Mouse (Mus musculus) A20 (cell line): ENCODE measurements around the gene Ift172.

Source experiments
- DNase-seq: peaks from one replicate; pipeline ENCODE4 v3.0.0-alpha.2; 2011; ENCODE audit warnings: low read depth, low spot score

The Ift172 gene

GRCm38 (mm10) chr5:31290521-31291360 is at the start of gene Ift172:
Ift172 (minus strand) TSS chr5:31291116.
- peak; percentile 99 for DNase-seq

- DNase-seq = peak; percentile 59
Observed at GRCm38 (mm10) chr5:31328255-31328654, 37.3 kb upstream of the Ift172 start.

GRCm38 (mm10) chr5:31326850-31327249 is 35.9 kb upstream of the Ift172 start:
- DNase-seq = peak; percentile 60

GRCm38 (mm10) chr5:31324085-31324484 is 33.2 kb upstream of the Ift172 start:
- peak; percentile 79 for DNase-seq

GRCm38 (mm10) chr5:31322776-31323175 is 31.9 kb upstream of the Ift172 start:
- DNase-seq = no peak

GRCm38 (mm10) chr5:31312806-31313205 is 21.9 kb upstream of the Ift172 start:
- DNase-seq = no peak

GRCm38 (mm10) chr5:31303093-31303492 is 12.2 kb upstream of the Ift172 start:
- no peak for DNase-seq

GRCm38 (mm10) chr5:31301866-31302265 is 10.9 kb upstream of the Ift172 start:
- peak; percentile 35 for DNase-seq

GRCm38 (mm10) chr5:31298486-31298885 is 7.6 kb upstream of the Ift172 start:
- DNase-seq = no peak

- no peak for DNase-seq
Observed at GRCm38 (mm10) chr5:31297981-31298380, 7.1 kb upstream of the Ift172 start.

- DNase-seq = no peak
Observed at GRCm38 (mm10) chr5:31297047-31297757, 6.3 kb upstream of the Ift172 start, which contains the start of gene Gckr. Gckr (plus strand) TSS chr5:31297443.

GRCm38 (mm10) chr5:31295606-31296141 is 4.8 kb upstream of the Ift172 start, which contains the start of gene Fndc4:
Fndc4 (minus strand) TSS chr5:31296080.
- no peak for DNase-seq

GRCm38 (mm10) chr5:31294964-31295605 is 4.2 kb upstream of the Ift172 start:
- DNase-seq = no peak

GRCm38 (mm10) chr5:31291361-31291688 is 409 bp upstream of the Ift172 start:
- DNase-seq = no peak

- peak; percentile 49 for DNase-seq
Observed at GRCm38 (mm10) chr5:31289626-31290230, 1.2 kb downstream of the Ift172 start.

GRCm38 (mm10) chr5:31288655-31289054 is 2.3 kb downstream of the Ift172 start:
- DNase-seq = peak; percentile 15

GRCm38 (mm10) chr5:31288225-31288624 is 2.7 kb downstream of the Ift172 start:
- DNase-seq = peak; percentile 60

GRCm38 (mm10) chr5:31279245-31279988 is 11.5 kb downstream of the Ift172 start:
- DNase-seq = no peak

GRCm38 (mm10) chr5:31273018-31273417 is 17.9 kb downstream of the Ift172 start:
- no peak for DNase-seq

- DNase-seq = no peak
Observed at GRCm38 (mm10) chr5:31267686-31268085, 23.2 kb downstream of the Ift172 start.

GRCm38 (mm10) chr5:31266101-31266500 is 24.8 kb downstream of the Ift172 start:
- no peak for DNase-seq
